Mouse (Mus musculus) layer of hippocampus, postnatal 14 days (tissue): ENCODE data around the gene Samm50. TPM values are rescaled to one million over a fixed set of nuclear protein-coding genes. Genes with fewer than 3 reads are reported as not detected.
"Not testable (repeated sequence)": the region's sequence is repeated elsewhere in the genome, so short reads cannot be mapped to it uniquely, and the experiment has no call there.

ENCODE experiments used
- DNase-seq, 2 experiments: peaks; one replicate each; pipeline ENCODE4 v3.0.0; 2021 to 2022; ENCODE audit warnings: low spot score in 2 of 2, mixed read lengths in 1 of 2
- long read RNA-seq, 2 experiments: library from polyadenylated mRNA; stranded (forward); transcript quantifications; one replicate each; pipeline ENCODE4 v2.0.0; 2021
- total RNA-seq, 2 experiments: library from RNA; stranded (reverse); gene quantifications; 2 replicates each; pipeline ENCODE4 v1.2.3; 2021

Samm50 gene
- 10 to 100 TPM; 88.3 to 89.8 TPM for total RNA-seq
- long read RNA-seq, experiment 1, full-length matches to known transcripts: 10 of 29 reads
- long read RNA-seq, experiment 1, partial matches to known transcripts: 15 of 29 reads
- long read RNA-seq, experiment 1, other reads (novel, unspliced or antisense): 4 of 29 reads
- long read RNA-seq, experiment 2, full-length matches to known transcripts: 21 of 58 reads
- long read RNA-seq, experiment 2, partial matches to known transcripts: 35 of 58 reads
- long read RNA-seq, experiment 2, other reads (novel, unspliced or antisense): 2 of 58 reads

DNA sequence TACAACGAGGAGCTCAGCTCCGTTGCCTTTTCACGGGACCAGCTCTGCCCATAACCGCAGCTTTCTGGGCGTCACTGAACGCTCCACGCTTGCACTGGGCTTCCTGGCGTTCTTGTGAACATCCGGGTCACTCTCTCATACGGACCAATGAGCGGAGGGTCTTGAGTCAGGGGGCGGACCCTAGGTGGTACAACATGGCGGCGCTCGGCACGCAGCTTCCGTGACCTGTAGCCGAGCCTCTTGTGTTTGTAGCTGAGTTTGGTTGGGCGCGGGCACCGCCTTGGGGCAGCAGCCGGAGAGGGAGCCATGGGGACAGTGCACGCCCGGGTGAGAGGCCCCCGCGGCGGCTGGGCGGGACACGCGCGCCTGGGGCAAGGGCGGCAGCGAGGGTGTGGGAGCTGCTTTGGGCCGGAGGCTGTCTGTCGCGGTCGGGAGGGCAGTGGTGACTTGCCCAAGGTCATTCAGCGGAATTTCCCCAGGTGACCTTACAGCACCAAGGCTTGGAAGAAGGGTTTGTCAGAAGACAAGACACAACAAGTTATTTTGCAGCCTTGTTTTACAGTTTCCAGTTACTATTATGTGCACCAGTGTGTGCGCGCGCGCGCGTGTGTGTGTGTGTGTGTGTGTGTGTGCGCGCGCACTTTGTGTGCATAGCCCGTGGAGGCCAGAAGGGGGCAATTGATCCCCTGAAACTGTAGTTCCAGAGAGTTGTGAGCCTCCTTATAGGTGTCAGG, at the start of gene Samm50:
Gene Samm50 (plus strand): TSS at position 184 of the 734 bp plus-strand sequence.
- peak; percentile 89 to 95 for DNase-seq

DNA sequence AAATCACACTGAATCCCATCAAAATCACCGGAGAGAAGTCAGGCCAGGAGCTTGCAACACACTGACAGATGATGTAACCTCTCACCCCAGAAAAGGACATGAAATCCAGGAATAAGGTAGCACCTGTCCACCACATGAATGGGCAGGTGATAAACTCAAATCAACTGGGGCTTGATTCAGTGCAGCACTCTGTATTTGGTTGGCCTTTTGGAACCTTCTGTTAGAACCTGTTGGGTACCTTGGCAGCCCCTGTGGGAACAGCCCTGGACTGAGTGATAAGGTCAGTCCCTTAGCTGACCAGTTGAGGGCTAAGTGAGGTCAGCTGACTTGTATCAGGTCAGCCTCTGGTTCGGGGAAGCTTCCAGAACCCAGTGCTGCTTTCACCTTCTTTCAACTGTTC, 35.9 kb upstream of the Samm50 start:
- DNase-seq: no peak

DNA sequence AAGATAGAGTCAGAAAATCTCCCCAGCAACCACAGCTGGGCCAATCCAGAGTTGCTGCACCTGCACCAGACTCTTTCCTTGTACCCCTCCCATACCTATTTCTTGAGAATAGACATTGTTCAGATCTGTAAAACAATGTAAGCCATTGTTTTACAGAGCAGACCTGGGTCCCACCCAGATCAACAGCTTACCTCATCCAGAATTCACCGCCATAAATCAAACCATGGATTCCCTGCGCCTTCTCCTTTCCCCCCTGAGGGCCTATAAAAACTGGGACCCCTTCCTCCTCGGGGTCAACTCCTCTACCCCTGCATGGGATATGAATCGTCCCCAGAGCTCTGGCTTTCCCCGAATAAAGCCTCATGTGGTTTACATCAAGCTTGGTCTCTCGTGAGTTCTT, 34.5 kb upstream of the Samm50 start:
- DNase-seq: not testable (repeated sequence)

DNA sequence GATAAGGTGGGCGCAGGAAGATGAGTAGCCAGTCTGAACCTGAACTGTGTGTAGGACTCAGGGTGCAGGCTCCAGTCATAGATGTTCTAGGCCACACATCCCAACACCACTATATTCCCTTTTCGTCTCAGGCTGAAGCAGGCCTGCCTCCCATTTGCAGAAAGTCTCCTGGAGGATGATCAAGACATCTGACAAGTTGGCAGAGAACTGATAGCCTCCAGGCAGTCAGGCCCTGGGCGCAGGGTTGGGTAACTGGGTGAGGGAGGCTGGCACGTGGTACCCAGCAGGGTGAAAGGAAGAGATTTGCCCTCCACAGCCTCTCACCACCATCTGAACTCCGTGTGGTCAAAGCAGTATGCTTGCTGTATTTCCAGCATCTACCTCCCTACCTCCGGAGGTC, 30.2 kb upstream of the Samm50 start:
- no peak for DNase-seq

DNA sequence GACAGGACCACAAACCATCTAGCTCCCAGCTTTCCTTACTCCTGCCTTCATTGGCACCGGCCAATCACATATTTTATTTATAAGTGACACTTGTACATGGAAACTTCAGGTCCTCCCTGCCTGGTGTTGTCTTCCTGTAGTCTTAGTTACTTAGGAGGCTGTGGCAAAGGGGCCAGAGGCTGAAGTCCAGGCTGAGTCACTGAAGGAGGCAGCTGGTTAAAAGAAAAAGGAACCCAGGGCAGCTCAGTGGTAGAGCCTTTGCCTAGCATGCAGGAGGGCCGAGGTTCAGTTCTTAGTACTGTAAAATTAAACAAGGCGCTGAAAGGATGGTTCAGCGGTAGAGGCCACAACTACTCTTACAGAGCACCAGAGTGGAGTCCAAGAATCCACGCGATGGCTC, 25.2 kb upstream of the Samm50 start:
- DNase-seq: no peak

DNA sequence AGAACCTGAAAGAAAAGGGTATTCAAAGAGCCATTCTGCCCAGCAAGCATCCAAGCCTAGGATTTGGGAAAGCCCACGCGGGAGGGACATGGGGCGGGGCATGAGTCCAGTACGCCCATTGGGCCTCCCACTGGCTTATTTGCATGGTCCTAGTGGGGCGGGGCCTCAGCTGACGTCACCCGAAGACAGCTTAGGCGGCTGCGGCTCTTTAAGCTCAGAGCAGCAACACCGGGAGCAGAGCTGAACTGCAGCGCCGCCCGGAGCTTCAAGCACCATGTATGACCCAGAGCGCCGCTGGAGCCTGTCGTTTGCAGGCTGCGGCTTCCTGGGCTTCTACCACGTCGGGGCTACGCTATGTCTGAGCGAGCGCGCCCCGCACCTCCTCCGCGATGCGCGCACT, 24.4 kb upstream of the Samm50 start, which contains the start of gene Pnpla3:
Gene Pnpla3 (plus strand): TSS at position 238 of the 400 bp plus-strand sequence.
- peak; percentile 92 to 98 for DNase-seq

DNA sequence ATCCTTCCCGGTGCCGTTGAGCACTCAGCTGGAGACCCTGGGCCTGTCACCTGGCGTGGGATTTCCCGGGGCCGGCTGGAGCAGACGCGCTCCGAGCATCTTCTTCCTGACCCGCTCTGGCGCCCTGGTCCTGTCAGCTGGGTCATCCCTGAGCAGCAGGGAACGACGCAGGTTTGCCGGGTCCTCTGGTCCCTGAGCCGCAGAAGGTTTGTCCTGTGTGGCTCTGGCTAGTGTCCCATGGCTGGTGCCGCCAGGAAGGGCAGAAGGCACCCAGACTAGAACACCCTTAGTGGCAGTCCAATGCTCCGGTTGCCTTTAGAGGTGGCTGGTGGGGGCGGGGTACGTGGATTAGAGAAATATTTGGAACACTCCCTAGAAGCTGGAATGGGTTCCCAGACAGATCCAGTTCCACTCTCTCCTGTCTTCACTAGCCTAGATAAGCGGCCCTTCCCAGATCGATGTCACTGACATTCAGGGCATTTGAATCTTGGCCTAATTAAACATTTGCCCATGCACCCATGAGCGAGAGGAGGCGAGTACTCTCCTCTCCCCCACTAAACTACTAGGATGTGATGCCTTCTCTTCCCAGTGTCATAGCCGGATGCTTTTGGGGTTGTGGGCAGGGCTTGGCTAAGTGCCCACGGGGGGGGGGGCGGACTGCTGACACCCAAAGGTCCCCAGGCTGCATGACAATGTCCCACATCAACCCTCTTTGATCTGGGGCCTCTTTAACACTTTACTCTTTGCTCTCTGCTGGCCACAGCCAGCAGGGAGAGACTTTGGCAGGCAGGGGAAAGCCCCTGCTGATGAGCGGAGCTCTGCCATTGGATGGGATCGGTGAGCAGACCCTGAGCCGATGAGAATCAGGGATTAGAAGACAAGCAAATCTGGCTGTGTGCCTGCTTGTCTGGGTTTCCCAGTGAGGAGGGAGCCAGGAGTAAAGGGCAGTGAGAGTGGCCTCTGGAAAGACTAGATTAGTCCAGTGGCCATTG, 23.6 kb upstream of the Samm50 start:
- DNase-seq: peak; percentile 46 to 68

DNA sequence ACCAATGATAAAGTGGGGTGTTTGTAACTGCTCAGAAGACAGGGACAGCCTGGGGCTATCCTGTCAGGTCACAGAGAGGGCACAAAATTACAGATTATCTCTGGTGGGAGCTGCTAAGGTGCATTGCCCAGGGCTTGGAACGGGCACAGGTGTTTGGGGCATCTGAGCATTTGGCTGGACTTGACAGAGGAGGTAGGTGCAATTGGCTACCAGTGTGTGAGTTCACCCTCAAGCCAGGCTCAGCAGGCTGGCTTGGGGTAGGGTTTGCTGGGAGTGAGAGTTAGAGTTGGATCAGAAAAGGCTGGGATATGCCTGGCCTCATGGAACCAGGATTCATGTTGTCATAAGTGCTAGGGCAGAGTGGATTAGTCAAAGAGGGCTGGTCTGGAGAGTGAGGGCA, 22.5 kb upstream of the Samm50 start:
- DNase-seq: no peak

DNA sequence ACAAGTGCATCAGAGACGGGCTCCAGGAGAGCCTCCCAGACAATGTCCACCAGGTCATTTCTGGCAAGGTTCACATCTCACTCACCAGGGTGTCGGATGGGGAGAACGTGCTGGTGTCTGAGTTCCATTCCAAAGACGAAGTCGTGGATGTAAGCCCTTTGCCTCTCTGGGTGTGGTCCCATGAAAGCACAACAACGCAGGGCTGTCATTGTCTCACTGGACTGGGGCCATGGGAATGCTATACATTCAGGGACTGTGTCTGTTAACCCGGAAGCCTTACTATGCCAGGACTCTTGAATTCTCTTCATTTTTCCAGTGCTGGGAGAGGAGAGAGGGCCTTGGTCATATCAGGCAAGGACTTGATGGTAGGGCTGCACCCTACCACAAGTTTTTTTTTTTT, 20.9 kb upstream of the Samm50 start:
- DNase-seq: no peak

DNA sequence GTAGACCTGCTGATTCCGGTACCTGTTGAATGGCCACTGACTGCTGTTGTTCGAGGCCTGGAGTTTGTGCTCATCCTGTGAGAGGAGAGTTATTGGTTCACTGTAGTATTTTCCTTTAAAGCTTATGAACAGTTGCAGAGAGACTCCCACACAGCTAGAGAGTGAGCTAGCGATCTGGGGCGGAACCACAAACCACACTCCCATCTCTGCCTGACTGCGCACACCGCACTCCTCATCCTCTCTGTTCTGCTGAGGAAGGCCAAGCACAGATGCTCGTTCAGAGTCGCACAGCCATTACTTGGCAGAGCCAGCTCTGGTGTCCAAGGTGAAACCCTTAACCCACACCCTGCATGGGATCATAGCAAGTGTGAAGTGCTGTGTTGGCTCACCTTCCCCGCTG, 13.3 kb upstream of the Samm50 start:
- DNase-seq: no peak

DNA sequence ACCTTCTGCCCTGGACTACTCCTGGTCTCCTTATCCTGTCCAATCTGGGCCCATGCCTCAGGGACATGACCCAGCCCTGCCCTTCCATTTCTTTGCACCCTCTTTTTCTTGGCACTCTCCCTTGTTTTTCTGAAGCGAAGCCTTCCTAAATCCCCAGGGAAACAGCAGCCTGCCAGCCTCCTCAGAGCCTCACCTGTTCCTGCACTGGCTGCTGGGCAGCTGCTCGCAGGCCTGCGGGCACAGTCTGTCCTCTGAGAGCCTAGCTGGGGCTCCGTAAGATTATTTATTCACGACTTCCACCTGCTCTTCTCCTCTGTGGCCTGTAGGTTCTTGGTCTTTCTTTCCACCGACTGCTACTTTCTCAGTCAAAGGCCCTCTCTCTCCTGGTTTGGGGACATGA, 10.0 kb upstream of the Samm50 start:
- DNase-seq: no peak

DNA sequence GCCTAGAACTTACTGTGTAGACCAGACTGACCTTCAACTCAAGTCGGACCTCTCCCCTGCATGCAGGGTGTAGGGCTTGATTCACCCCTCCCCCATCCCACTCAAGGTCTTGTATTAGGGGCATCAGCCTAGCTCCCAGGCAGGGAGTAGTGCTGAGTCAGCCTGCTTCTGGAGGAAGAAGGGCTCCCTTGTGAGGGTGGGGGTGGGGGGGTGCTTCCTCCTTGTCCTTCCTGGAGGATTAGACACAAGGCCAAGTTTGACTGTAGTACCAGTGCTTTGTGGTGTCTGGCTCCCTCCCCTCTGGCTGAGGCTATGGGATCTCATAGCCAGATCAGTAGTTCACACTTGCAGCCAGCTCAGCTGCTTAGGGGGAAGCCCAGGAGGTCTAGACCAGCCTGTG, 8.1 kb upstream of the Samm50 start:
- DNase-seq: no peak

DNA sequence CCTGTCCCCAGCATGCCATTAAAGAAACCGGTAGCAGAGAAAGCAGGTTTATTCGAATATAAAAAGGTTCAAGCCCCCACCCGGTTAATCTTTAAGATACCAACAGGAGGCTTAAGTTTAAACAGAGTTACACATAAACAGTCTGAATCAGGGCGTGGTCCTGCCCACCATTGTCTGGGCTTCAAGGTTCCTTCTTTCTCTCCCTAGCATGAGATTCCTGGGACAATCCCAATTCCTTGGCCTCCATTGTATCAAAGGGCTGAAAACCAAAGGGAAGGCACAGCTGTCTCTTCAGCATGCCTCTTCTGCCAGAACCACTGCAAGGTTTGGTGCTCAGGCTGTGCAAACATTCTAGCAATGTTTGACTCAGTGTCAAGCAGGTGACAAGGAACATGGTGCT, 5.8 kb upstream of the Samm50 start:
- no peak for DNase-seq

DNA sequence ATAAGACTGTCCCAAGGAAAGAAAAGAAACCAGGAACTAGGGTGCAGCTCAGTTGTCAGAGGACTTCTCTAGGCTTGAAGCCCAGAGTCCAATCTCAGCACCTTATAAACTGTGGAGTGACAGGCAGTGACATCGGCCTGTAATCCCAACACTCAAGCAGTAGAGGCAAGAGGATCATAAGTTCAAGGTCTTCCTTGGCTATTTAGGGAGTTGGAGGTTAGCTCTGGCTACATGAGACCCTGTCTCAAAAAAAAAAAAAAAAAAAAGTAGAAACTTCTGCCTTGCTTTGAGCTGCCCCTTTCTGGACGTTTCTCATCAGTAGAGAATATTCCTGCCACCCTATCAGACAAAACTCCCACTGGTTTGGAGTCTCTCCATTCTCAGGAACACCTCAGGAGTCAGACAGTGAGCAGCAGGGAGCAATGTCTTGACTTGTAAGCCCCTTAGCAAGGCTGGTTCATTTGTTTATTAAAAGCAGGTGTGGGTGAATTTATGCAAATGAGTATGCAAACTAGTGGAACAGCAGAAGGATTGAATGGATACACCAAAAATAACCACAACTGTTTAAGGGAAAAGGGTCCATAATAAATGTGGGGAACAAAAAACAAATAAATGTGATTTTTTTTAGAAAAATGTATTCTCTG, 3.0 kb upstream of the Samm50 start:
- no peak for DNase-seq

DNA sequence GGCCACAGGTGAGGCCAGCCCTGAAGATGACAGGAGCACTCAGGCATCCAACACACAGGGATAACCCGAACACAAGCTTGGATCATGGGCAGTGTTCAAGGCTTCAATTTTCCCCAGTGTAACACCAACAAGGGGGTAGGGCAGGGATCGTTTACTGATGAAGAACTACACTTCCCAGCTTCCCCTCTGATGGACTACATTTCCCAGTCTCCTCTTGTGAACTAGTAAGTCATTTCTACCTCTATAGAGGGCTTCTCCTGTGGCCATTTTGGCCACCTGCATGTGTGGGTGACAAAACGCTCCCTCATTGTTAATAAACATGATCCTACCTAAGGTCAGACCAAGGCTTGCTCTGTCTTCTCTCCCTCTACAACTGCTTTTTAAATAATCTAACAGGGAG, 2.2 kb upstream of the Samm50 start:
- DNase-seq: no peak

DNA sequence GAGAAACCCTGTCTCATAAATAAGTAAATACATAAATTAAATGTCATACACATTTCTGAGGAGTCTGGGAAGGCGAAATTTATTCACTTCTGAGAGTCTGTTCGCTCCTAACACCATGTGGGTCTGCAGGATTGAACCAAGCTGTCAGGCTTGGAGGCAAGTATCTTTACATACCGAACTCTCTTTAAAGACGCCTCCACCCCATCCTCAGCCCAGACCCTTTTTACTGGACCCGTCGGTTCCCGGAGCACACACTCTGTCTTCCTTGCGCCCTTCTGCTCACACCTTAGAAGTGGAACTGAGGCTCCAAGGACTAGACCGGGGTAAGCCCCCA, 350 bp upstream of the Samm50 start:
- DNase-seq: no peak

DNA sequence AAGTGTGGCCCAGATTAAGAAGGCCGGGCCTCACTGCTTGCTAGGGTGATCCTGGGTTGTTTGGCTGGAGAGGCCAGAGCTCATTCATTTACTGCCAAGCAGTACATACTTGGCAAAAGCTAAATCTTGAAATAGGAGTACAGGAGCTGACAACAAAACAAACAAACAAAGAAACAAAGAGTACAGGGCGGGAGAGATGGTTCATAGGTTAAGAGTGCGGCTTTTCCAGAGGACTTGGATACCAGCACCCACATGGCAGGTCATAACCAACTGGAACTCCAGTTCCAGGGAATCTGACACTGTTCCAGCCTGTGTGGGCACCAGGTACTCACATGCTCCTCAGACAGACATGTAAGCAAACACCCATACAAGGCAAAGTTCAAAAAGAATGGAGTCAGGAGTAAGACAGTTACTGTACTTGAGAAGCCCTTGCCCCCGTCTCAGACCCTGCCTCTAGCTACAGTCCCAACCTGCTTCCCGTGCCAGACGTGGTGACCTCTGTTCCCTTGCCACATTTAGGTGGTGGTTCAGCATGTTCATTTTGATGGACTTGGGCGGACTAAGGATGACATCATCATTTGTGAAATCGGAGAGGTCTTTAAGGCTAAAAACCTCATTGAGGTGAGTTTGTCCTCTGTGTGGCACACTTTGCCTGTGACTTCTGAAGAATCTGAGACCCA, 4.6 kb downstream of the Samm50 start:
- no peak for DNase-seq

DNA sequence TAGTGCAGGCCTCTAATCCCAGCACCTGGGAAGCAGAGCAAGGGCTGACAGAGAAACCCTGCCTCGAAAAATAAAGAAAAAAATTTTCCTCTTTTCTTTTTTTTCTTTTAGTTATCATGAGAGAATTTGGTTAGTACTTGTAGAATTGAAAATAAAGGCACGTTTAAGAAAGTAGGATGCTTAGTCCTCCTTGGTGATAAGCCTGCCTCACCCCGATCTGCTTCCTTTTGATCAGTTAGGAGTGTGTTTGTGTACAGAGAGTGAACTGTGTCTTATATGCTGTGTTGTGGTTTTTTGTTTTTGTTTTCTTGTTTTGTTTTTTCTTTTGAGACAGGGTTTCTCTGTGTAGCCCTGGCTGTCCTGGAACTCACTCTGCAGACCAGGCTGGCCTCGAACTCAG, 15.3 kb downstream of the Samm50 start:
- no peak for DNase-seq

DNA sequence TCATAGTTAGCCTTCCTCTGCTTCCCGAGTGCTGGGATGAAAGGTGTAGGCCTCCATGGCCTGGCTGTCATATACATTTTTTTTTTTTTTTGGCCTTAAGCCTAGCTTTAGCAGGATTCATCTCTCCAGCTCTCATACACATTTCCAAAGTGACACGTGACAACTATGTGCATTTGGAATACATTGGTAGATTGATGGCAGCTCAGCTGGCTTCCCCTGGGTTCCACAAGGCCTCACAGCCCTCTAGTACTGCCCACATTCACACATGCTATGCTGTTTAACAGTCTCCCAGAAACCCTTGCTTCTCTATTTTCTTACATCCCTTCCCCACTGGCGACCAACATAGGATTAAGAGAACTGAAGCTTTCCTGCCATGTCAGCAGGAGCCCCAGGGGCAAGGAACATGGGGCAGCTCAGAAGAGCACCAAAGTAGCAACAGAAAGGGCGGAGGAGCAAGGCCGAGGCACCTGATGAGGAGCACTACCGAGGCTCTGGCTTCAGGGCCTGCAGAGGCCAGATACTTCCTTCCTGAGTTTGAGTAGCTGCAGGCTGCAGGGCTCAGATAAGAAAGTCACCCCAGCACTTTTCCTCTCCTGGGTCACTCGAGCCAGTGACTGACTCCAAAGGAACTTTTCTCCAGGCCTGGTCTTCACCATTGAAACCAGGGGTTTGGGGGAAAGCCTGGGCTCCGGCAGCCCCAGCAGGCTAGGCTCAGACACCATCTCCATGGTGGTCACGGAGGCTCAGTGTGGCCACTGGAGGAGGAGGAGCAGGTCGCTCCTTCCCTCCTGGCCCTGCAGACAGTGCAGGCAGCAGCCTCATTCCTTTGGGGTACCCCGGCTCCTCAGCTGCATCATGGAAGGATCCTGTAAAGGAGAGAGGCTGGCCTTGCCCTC, 17.7 kb downstream of the Samm50 start:
- no peak for DNase-seq

DNA sequence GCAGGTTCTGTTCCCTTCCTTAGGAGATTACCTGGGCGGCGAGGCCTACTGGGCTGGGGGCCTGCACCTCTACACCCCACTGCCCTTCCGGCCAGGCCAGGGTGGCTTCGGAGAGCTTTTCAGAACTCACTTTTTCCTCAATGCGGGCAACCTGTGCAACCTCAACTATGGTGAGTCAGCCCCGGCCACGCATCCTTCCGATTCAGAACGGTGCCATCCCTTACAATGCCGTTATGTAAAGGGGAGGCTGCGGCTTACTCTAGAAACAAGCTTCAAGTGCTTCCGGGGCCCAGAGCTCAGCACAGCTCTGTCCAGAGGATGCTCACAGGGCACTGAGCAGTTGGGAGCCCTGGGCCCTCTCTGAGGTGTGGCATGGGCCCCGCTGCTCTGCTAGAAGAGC, 18.4 kb downstream of the Samm50 start:
- DNase-seq: no peak
